Mouse (Mus musculus): Measurements from ENCODE around the gene Ank2. TPM values are rescaled to one million over a fixed set of nuclear protein-coding genes. Genes with fewer than 3 reads are reported as not detected.

Gene Ank2
- total and polyA plus RNA-seq, 3 experiments: 96.1 to 290 (median 269) TPM

GRCm38 (mm10) chr3:127161998-127162712 lies 337.0 kb downstream of the Ank2 start:
- WGBS: 3% methylated on average over 41 of the region's 41 CpGs
- no peaks in the 10 kb centered on the region for H3K79me2 ChIP-seq (replicated peaks; ENCODE audit: control insufficient read depth, insufficient read depth, low read length)
- intact Hi-C loops (cut with DNase I): loop anchor here (10.0 kb wide), 1 partner anchor 147 kb away; no protein-coding TSS in a partner anchor
- no peaks in the 10 kb centered on the region; the same call in 1 of the 2 replicates for H3K4me1 ChIP-seq (ENCODE audit: control insufficient read depth, insufficient read depth, low read length)
- peak overlapping the region; percentile 50 for H3K4me3 ChIP-seq
- 0 out of 2 replicates have a peak overlapping the region, but pooled peaks have one; percentile 35 for H3K9ac ChIP-seq (ENCODE audit: low read depth, low read length)
- TF ChIP-seq EP300 (IDR thresholded peaks at IDR 0.05; ENCODE audit: insufficient read depth, low read depth, low read length) (no peak), CTCF (IDR thresholded peaks at IDR 0.05) (no peak), POLR2A (IDR thresholded peaks at IDR 0.05; ENCODE audit: insufficient read depth, low read depth, low read length) (no peak)
- no peaks in the 10 kb centered on the region for H3K27me3 ChIP-seq (ENCODE audit: control insufficient read depth, insufficient read depth, low read length)
- no peak overlapping the region for H3K27ac ChIP-seq
- no peaks in the 10 kb centered on the region for H3K36me3 ChIP-seq (ENCODE audit: control insufficient read depth, insufficient read depth, low read length)
- peak; percentile 57 to 59 for DNase-seq

- Histone ChIP-seq H3K79me2 (replicated peaks; ENCODE audit: control insufficient read depth, insufficient read depth, low read length) (no peaks in the 10 kb centered on the region), H3K27ac (no peak overlapping the region), H3K9ac (ENCODE audit: low read depth, low read length) (no peak overlapping the region; the same call in 1 of the 2 replicates), H3K4me1 (ENCODE audit: control insufficient read depth, insufficient read depth, low read length) (no peaks in the 10 kb centered on the region; the same call in 1 of the 2 replicates), H3K27me3 (ENCODE audit: control insufficient read depth, insufficient read depth, low read length) (no peaks in the 10 kb centered on the region), H3K4me3 (peak overlapping the region; percentile 50), H3K36me3 (ENCODE audit: control insufficient read depth, insufficient read depth, low read length) (no peaks in the 10 kb centered on the region)
- no peak for TF ChIP-seq CTCF (IDR thresholded peaks at IDR 0.05)
- no peak for TF ChIP-seq EP300 (IDR thresholded peaks at IDR 0.05; ENCODE audit: insufficient read depth, low read depth, low read length)
- no peak for TF ChIP-seq POLR2A (IDR thresholded peaks at IDR 0.05; ENCODE audit: insufficient read depth, low read depth, low read length)
- intact Hi-C loops (cut with DNase I): loop anchor here (10.0 kb wide), 1 partner anchor 146 kb away; no protein-coding TSS in a partner anchor
- DNase-seq: no peak
- WGBS: 32% methylated on average over 23 of the region's 23 CpGs
Measured at GRCm38 (mm10) chr3:127161085-127161837, 337.9 kb downstream of the Ank2 start.

DNA sequence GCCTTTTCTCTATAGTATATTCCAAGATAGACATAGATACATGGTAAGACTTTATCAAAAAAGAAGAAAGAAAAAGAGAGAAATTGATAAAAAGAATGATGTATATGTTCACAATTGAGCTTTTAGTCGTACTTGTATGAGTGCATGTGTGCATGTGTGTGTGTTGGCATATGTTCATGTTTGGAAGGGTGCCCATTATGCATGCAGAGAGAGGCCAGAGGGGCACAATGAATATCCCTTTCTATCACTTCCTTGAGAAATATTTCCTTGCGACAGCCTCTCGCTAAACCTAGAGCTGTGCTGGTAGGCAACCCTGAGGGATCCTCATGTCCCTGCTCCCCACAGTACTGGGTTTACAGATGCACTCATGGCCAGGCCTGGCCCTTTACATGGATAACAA lies 341.4 kb downstream of the Ank2 start:
- Histone ChIP-seq H3K27me3 (ENCODE audit: control insufficient read depth, insufficient read depth, low read length) (no peaks in the 10 kb centered on the region), H3K36me3 (ENCODE audit: control insufficient read depth, insufficient read depth, low read length) (no peaks in the 10 kb centered on the region), H3K4me3 (no peak overlapping the region), H3K9ac (ENCODE audit: low read depth, low read length) (no peak overlapping the region), H3K79me2 (replicated peaks; ENCODE audit: control insufficient read depth, insufficient read depth, low read length) (no peaks in the 10 kb centered on the region), H3K4me1 (ENCODE audit: control insufficient read depth, insufficient read depth, low read length) (no peaks in the 10 kb centered on the region; the same call in 1 of the 2 replicates), H3K27ac (no peak overlapping the region)
- intact Hi-C loops (cut with DNase I): loop anchor here (10.0 kb wide), 1 partner anchor 163 kb away; no protein-coding TSS in a partner anchor
- WGBS: 67% methylated on average over 3 of the region's 3 CpGs
- no peak for DNase-seq
- no peak for TF ChIP-seq CTCF (IDR thresholded peaks at IDR 0.05)

DNA sequence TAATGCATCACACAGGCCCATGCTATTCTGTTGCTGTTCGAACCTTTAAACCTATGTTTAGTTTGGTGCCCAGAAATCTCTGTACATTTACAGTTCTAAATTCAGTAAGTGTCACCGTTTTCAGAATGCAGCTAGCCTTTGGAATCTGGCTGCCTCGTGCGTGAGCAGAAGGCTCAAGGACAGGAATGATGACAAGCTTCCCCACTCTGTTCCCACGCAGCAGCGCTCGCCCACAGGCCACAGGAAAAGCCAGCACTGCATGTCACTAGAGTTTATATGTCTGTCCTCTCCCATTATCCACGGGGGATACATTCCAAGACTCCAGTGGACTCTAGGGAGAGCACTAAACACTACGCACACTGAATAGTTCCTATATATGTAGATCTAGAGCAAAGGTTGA lies 343.1 kb downstream of the Ank2 start:
- TF ChIP-seq EP300 (IDR thresholded peaks at IDR 0.05; ENCODE audit: insufficient read depth, low read depth, low read length) (no peak), CTCF (IDR thresholded peaks at IDR 0.05) (no peak), POLR2A (IDR thresholded peaks at IDR 0.05; ENCODE audit: insufficient read depth, low read depth, low read length) (no peak)

DNA sequence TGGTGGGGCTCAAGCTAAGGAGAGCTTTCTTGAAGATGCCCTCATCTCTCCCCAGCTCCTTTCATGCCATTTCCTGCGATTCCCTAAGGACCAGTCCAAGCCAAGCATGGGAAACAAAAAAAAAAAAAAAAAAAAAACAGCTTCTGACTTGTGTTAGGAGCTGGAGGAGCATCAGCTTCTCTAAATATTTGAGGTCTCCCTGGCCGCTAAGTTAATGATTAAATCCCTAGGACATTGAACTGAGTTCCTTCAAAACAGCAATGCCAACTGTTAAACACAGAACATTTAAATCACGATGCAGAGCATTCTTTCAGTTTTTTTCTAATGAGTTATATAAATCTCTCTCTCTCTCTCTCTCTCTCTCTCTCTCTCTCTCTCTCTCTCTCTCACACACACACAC lies 345.3 kb downstream of the Ank2 start:
- Histone ChIP-seq H3K27ac (no peak overlapping the region), H3K4me1 (ENCODE audit: control insufficient read depth, insufficient read depth, low read length) (no peaks in the 10 kb centered on the region), H3K9ac (ENCODE audit: low read depth, low read length) (no peak overlapping the region), H3K36me3 (ENCODE audit: control insufficient read depth, insufficient read depth, low read length) (no peaks in the 10 kb centered on the region), H3K4me3 (no peak overlapping the region), H3K27me3 (ENCODE audit: control insufficient read depth, insufficient read depth, low read length) (no peaks in the 10 kb centered on the region), H3K79me2 (replicated peaks; ENCODE audit: control insufficient read depth, insufficient read depth, low read length) (no peaks in the 10 kb centered on the region)
- TF ChIP-seq CTCF (IDR thresholded peaks at IDR 0.05) (no peak), EP300 (IDR thresholded peaks at IDR 0.05; ENCODE audit: insufficient read depth, low read depth, low read length) (no peak), POLR2A (IDR thresholded peaks at IDR 0.05; ENCODE audit: insufficient read depth, low read depth, low read length) (no peak)
- intact Hi-C loops (cut with DNase I): loop anchor here (10.0 kb wide), 1 partner anchor 159 kb away; no protein-coding TSS in a partner anchor
- 65% methylated on average over 3 of the region's 3 CpGs for WGBS
- DNase-seq: no peak

More for the DNA sequence above, 343.1 kb downstream of the Ank2 start:
- H3K79me2 ChIP-seq (replicated peaks; ENCODE audit: control insufficient read depth, insufficient read depth, low read length): no peaks in the 10 kb centered on the region
- WGBS: 67% methylated on average over 9 of the region's 9 CpGs
- intact Hi-C loops (cut with DNase I): loop anchor here (10.0 kb wide), 1 partner anchor 161 kb away; no protein-coding TSS in a partner anchor
- no peak overlapping the region for H3K4me3 ChIP-seq
- H3K9ac ChIP-seq (ENCODE audit: low read depth, low read length): no peak overlapping the region
- no peak overlapping the region for H3K27ac ChIP-seq
- DNase-seq: no peak
- no peaks in the 10 kb centered on the region for H3K4me1 ChIP-seq (ENCODE audit: control insufficient read depth, insufficient read depth, low read length)
- H3K27me3 ChIP-seq (ENCODE audit: control insufficient read depth, insufficient read depth, low read length): no peaks in the 10 kb centered on the region
- H3K36me3 ChIP-seq (ENCODE audit: control insufficient read depth, insufficient read depth, low read length): no peaks in the 10 kb centered on the region

All from heart, adult 2 months (tissue).